Mouse (Mus musculus) heart, adult 2 months (tissue): ENCODE measurements around the gene Egln3. TPM values are rescaled to one million over a fixed set of nuclear protein-coding genes. Genes with fewer than 3 reads are reported as not detected.

Source experiments
- DNase-seq, 2 experiments: peaks; one replicate each; pipeline ENCODE4 v3.0.0; 2021
- H3K27ac ChIP-seq: fragments of 200-600 bp; 2 replicates; pipeline ENCODE4 v1.8.1; 2022
- H3K27me3 ChIP-seq: fragments of 200-500 bp; 2 replicates; pipeline ENCODE4 v1.6.1; 2012; ENCODE audit warnings: mild to moderate bottlenecking, low read length, inconsistent platforms, mixed read lengths; ENCODE audit not compliant: control insufficient read depth, insufficient read depth
- H3K36me3 ChIP-seq: fragments of 200-500 bp; 2 replicates; pipeline ENCODE4 v1.6.1; 2012; ENCODE audit warnings: low read length, inconsistent platforms; ENCODE audit not compliant: control insufficient read depth, insufficient read depth
- H3K4me1 ChIP-seq: fragments of 200-500 bp; 2 replicates; pipeline ENCODE4 v1.6.1; 2011; ENCODE audit warnings: low read length; ENCODE audit not compliant: control insufficient read depth, insufficient read depth
- H3K4me3 ChIP-seq: fragments of 200-600 bp; 2 replicates; pipeline ENCODE4 v1.8.1; 2022
- H3K79me2 ChIP-seq: fragments of 200-500 bp; replicated peaks from 2 replicates; pipeline ENCODE4 v1.6.1; 2012; ENCODE audit warnings: mild to moderate bottlenecking, inconsistent platforms, low read length, moderate library complexity, mixed read lengths; ENCODE audit not compliant: control insufficient read depth, insufficient read depth
- H3K9ac ChIP-seq: fragments of 200-500 bp; 2 replicates; pipeline ENCODE4 v1.6.1; 2012; ENCODE audit warnings: low read depth, mild to moderate bottlenecking, control low read depth, inconsistent platforms, low read length, mixed read lengths
- CTCF ChIP-seq: fragments of 200-600 bp; IDR thresholded peaks from 2 replicates; pipeline ENCODE4 v1.8.1; 2022; ENCODE audit warnings: antibody characterized with exemption, mild to moderate bottlenecking, moderate library complexity
- EP300 ChIP-seq: fragments of 200-500 bp; IDR thresholded peaks from 2 replicates; pipeline ENCODE4 v1.6.1; 2011; ENCODE audit warnings: low read depth, low read length, control low read depth; ENCODE audit not compliant: insufficient read depth
- POLR2A ChIP-seq: fragments of 200-500 bp; IDR thresholded peaks from 2 replicates; pipeline ENCODE4 v1.6.1; 2011; ENCODE audit warnings: mild to moderate bottlenecking, low read depth, low read length, control low read depth; ENCODE audit not compliant: insufficient read depth
- WGBS: fragments of 180-500 bp; shearing (Covaris S2); methylation state at CpG from one replicate; pipeline ENCODE4 v1.1.7; 2018; 5-methylcytosine and 5-hydroxymethylcytosine counted together
- intact Hi-C: fragments of 180-260 bp; cut with DNase I; formaldehyde crosslinking; loops from one replicate; pipeline ENCODE4 v1.15.1; 2025
- polyA plus RNA-seq: library from polyadenylated mRNA; depleted of rRNA; stranded (reverse); fragments of >200 nt; gene quantifications from 2 replicates; pipeline ENCODE4 v1.2.3, GENCODE M21; 2012
- total RNA-seq, 2 experiments: library from RNA; stranded (reverse); gene quantifications; 2 replicates each; pipeline ENCODE4 v1.2.3; 2021

Egln3 gene
- total and polyA plus RNA-seq, 3 experiments = 27.8 to 94.5 (median 76.3) TPM

DNA sequence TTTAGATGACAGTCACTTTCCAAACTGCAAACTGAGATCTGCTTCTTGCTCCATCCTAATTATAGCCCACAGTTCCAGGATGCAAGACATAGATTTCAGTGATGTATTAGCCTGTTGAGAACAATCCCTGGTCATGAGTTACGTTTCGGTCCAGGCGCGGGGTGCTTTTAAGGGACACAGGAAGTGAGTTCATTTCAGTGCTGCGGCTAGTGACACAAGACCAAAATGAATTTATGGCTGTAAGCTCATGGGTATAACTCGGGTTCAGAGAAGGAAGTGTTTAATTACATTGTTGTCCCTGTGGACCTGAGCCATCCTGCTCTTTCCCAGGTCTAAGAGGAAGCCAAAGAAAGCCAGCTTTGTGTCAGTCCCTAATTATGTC, 5.5 kb upstream of the Egln3 start:
- H3K4me1 ChIP-seq = no peaks in the 10 kb centered on the region; the same call in 1 of the 2 replicates
- intact Hi-C loops = no loop called here
- H3K36me3 ChIP-seq = no peaks in the 10 kb centered on the region
- no peak overlapping the region for H3K27ac ChIP-seq
- no peak for TF ChIP-seq CTCF
- no peak for TF ChIP-seq POLR2A
- TF ChIP-seq EP300 = no peak
- H3K27me3 ChIP-seq = no peaks in the 10 kb centered on the region
- no peaks in the 10 kb centered on the region for H3K79me2 ChIP-seq
- no peak overlapping the region for H3K4me3 ChIP-seq
- 24% methylated on average over 6 of the region's 6 CpGs for WGBS
- no peak for DNase-seq
- H3K9ac ChIP-seq = no peak overlapping the region

DNA sequence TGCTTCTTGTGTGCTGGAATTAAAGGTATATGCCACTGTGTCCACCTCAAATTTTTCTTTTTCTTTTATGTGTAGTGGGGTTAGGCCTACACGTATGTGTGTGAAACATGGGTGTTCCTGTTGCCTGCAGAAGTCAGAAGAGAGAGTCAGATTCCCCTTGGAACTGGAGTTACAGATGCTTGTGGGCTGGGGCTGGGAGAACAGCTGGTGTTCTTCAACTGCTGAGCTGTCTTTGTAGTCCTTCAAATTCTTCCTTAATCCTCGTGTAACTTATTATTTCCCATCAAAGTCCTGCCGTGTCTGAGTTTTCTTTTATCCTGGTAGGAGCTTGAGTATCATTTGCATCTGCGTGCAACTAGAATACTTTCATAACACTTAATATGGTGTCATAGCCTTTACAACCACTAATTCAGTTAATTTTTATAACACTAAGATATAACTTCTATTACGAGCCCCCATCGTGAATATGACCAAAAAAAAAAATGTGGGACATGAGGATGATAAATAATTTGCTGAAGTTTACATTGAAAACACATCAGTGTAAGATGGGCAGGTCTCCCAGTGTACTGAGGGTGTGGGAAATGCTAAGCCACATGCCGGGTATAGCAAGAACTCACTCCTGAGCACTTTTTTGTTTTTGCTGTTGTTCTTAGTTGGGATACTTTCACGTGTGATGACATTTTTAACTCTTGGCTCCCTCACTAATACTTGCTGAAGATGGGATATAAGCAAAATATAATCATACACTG, 4.9 kb upstream of the Egln3 start:
- Histone ChIP-seq H3K9ac (no peak overlapping the region), H3K27me3 (no peaks in the 10 kb centered on the region), H3K4me1 (no peaks in the 10 kb centered on the region; the same call in 1 of the 2 replicates), H3K79me2 (no peaks in the 10 kb centered on the region), H3K27ac (no peak overlapping the region), H3K4me3 (no peak overlapping the region), H3K36me3 (no peaks in the 10 kb centered on the region; the same call in 1 of the 2 replicates)
- WGBS = 60% methylated on average over 8 of the region's 8 CpGs
- DNase-seq = no peak
- no peak for TF ChIP-seq CTCF
- TF ChIP-seq POLR2A = no peak
- TF ChIP-seq EP300 = no peak
- intact Hi-C loops = no loop called here

- H3K36me3 ChIP-seq = no peaks in the 10 kb centered on the region; the same call in 1 of the 2 replicates
- no peaks in the 10 kb centered on the region for H3K27me3 ChIP-seq
- WGBS = 99% methylated on average over 4 of the region's 4 CpGs
- H3K4me3 ChIP-seq = no peak overlapping the region
- no peak overlapping the region for H3K9ac ChIP-seq
- no peak overlapping the region for H3K27ac ChIP-seq
- H3K79me2 ChIP-seq = no peaks in the 10 kb centered on the region
- no peaks in the 10 kb centered on the region; the same call in 1 of the 2 replicates for H3K4me1 ChIP-seq
- DNase-seq = no peak
- TF ChIP-seq POLR2A (no peak), EP300 (no peak), CTCF (no peak)
- intact Hi-C loops = loop anchor here (2.0 kb wide), 2 partner anchors 77 to 147 kb away; no protein-coding TSS in a partner anchor
Observed at GRCm38 (mm10) chr12:54205731-54206130, 2.1 kb upstream of the Egln3 start.

GRCm38 (mm10) chr12:54205195-54205594, 1.5 kb upstream of the Egln3 start:
- 13% methylated on average over 1 of the region's 1 CpGs for WGBS
- Histone ChIP-seq H3K36me3 (no peaks in the 10 kb centered on the region; the same call in 1 of the 2 replicates), H3K79me2 (no peaks in the 10 kb centered on the region), H3K4me1 (no peaks in the 10 kb centered on the region; the same call in 1 of the 2 replicates), H3K27ac (no peak overlapping the region), H3K9ac (no peak overlapping the region), H3K4me3 (no peak overlapping the region), H3K27me3 (no peaks in the 10 kb centered on the region)
- TF ChIP-seq EP300 (no peak), CTCF (peak; percentile 76), POLR2A (no peak)
- peak; percentile 62 to 72 for DNase-seq
- intact Hi-C loops = loop anchor here (2.0 kb wide), 2 partner anchors 78 to 148 kb away; no protein-coding TSS in a partner anchor

DNA sequence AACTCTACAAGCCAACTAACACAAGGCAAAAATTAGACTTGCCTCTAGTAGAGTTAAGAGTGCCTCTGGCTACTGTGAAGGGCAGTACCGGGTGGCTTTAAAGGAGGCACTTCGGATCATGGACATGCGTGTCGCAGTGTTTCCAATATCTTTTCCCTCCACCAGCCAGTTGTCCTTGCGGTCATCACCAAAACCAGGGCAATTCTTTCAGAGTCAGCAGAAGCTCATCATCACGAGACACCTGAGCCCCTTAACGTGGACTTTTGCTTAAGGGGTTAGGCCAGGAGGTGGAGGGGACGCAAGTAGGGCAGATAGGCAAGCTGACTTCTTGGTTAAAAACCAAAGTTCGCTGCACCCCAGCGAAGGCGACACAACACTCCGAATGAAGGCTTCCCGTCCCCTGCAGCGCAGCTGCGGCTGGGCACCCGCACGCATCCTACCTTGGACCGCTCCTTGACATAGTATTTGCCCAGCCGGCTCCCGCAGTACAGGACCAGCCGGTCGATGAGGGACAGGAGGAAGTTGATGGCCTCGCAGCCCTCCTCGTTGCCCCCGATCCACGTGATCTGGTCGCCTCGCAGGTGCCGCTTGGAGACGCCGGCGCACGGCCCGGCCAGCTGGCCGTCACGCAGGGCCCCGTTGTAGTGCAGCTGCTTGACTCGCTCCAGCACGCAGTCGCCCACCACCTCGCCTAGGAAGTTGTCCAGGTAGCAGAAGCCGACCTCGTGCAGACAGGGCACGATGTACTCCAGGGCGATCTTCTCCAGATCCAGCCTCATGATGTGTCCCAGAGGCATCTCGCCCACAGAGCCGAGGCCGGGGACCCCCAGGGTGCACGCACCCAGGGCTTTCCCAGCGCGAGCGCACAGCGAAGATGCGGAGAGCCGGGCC, 650 bp downstream of the Egln3 start:
- H3K4me1 ChIP-seq = no peaks in the 10 kb centered on the region; the same call in none of the 2 replicates
- no peaks in the 10 kb centered on the region for H3K27me3 ChIP-seq
- TF ChIP-seq POLR2A = no peak
- no peak for TF ChIP-seq CTCF
- no peak for TF ChIP-seq EP300
- H3K27ac ChIP-seq = peak overlapping the region; percentile 91
- DNase-seq = peak in 1 of 2 experiments; percentile 71
- peak overlapping the region; percentile 82 for H3K4me3 ChIP-seq
- H3K36me3 ChIP-seq = no peaks in the 10 kb centered on the region; the same call in 1 of the 2 replicates
- no peaks in the 10 kb centered on the region; the same call in 1 of the 2 replicates for H3K79me2 ChIP-seq
- intact Hi-C loops = loop anchor here (5.0 kb wide), 3 partner anchors 204 to 344 kb away; no protein-coding TSS in a partner anchor
- WGBS = 3% methylated on average over 55 of the region's 55 CpGs
- H3K9ac ChIP-seq = peak overlapping the region; percentile 74
